Mouse (Mus musculus): ENCODE results near the gene Flnb. TPM values are rescaled to one million over a fixed set of nuclear protein-coding genes. Genes with fewer than 3 reads are reported as not detected.

The Flnb gene
- total RNA-seq, 2 experiments from 2014 or later = 9.2 to 11.6 TPM

DNA sequence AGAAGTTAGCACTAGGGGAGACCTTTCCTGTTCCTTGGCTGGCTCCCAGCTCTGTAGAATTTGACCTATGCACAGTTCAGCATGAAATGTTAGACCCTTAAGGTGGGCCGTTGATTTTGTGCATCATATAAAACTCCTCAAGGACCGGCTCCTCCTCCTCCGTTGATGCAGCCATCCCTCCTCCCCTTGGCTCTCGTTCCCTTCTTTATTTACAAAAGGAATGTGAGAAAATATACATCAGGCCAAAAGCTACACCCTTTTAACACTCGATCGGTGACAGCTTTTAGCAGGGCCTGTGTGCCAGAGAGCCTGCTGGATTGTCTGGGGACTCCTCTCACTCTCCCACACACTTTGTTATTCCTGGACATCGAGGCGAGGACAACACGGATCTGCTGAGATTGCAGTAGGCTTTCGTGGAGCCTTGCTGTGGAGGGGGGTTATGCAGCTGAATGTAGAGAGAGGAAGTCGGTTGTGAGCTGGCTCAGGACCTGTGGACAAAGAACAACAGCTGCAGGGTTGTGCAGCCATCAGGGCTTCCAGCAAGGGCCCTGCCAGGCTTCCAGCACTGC lies 82.8 kb downstream of the Flnb start:
- DNase-seq = peak; percentile 48

DNA sequence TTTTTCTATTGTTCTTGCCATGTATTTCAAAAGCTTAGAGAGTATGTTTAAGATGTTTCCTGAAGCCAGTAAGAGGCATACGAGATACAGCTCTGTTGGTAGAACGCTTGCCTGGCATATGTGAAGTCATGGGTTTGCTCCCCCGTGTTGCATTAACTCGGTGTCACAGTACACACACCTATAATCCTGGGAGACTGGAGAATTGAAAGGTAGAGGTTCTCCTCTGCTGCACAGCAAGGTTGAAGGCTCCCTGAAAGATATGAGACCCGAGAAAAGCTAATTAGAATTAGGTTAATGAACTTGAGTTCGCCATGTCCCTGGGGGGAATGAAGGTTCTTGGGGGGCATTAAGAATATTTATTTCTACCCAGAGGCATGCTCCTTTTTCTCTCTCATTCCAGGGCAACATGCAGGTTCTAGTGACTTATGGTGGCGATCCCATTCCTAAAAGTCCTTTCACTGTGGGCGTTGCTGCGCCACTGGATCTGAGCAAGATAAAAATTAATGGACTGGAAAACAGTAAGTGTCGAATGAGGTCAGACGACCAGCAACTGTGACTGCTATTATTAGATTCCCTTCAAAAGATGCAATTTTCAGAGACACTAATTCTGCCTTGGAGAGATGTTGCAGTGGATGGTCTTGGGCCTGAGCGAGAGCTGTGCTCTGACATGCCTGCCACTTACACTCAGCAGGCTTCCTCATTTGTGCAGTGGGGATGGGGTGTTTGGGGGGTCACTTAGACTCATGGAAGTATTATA lies 83.9 kb downstream of the Flnb start:
- no peak for DNase-seq

DNA sequence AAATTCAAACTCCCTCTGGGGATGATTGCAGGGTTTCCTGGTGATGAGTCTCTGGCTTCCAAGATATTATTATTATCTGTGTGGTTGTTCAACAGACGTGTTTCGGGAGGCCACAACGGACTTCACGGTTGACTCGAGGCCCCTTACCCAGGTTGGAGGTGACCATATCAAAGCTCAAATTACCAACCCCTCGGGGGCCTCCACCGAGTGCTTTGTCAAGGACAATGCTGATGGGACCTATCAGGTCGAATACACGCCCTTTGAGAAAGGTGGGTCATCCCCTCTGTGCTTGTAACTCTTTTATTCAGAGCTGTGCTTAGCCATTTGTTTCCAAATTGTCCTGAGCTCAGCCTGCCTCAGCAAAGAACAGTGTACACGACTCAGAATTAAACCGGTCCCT lies 89.3 kb downstream of the Flnb start:
- DNase-seq = no peak

DNA sequence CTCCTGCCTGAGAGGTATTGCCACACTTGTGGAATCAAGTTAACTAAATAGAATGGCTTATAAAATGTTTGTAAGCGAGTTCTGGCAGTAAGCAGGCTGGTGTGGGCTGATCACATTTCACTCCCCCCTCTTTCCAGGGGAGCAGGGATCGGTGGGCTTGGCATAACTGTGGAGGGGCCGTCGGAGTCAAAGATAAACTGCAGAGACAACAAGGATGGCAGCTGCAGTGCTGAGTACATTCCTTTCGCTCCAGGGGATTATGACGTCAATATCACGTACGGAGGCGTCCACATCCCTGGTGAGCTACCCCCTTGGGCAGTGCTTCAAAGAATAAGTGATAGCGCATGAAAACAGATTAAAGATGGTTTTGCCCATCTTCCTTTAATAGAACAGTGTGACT lies 91.7 kb downstream of the Flnb start:
- DNase-seq = no peak

DNA sequence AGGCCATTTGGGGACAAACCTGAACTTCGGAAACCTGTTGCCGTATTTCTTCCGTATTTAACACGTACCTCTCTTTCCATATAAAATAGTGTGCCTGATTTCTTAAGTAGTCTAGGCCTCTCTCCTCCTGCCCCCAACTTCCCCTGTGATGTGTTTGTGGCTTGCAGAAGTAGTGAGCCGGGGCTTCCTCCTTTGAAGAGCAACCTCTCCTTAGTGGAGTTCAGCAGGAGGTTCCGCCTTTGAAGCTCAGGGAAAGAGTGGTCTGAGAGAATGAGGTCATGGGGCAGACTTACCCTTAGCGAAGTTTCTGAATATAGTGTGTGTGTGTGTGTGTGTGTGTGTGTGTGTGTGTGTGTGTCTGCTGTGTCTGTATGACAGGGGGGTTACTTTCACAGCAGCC lies 96.1 kb downstream of the Flnb start:
- DNase-seq = no peak

DNA sequence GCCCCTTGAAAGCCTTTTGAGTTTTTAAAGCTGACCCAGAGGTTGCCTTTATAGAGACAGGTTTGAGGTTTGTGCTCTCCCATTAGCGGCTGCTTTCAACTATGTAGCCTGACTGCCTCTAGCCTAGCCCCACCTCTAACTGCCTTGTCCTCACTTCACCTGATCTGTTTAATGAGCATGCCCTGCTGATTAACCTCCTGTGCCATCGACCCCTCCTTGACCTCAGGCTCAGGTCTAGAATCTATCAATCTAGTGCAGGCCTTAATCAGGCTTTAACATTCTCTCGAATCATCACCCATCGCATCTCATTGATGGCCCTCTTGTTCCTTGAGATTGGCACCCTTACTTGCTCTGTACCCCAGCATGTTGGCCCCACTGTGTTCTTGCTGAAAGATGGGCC lies 96.7 kb downstream of the Flnb start:
- DNase-seq = no peak

DNA sequence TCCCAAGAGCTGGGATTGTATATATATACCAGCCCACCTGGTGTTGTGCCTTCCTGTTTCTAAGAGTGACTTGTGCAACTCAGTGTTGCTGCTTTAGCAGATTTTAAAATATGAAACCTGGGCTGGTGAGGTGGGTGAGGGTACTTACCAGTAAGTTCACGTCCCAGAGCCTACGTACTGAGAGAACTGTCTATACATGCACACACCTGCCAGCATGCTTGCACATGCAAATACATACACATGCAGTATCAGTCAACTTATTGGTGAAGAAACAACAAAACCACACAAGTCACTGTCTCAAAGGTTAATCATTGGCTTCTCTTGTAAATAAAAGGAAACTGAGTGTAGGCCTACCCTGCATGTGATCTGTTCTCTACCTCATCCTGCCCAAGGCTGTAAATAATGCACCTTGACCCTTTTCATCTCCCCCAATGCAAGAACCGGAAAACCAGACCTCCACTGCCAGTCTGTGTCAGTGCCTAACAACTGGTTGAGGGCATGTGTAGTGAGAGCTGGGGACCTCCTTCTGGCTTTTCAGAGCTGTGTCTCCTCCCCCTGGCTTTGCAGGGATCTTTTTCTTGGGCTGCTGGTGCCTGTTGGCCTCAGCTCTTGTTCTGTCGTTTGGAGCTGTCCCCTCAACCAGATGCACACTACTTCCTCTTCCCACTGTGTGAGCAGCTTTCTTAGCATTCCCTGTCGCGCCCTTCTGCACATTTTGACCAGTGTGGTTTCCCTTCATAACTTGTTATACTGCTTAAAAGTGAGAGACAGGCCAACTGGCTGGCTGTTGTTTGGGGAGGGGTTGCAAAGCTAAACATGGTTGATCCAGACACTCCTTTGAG lies 100.6 kb downstream of the Flnb start:
- DNase-seq = no peak

DNA sequence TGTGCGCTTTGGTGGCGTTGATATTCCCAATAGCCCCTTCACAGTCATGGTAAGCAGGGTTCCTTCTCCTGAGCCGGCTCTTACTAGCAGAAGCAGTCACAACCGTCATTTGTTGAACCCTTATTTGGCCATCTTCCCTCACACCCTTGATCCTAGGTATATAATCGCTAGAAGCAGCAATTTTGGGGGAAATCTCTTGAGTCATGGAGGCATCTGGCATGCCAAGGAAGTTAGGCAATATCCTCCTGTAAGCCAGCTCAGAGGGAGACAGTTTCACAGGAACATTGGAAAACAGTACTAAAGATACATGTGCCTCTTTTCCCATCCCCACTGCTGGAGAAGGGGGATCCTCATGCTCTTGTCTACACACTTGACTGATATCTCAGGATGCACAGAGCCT lies 101.6 kb downstream of the Flnb start:
- no peak for DNase-seq

DNA sequence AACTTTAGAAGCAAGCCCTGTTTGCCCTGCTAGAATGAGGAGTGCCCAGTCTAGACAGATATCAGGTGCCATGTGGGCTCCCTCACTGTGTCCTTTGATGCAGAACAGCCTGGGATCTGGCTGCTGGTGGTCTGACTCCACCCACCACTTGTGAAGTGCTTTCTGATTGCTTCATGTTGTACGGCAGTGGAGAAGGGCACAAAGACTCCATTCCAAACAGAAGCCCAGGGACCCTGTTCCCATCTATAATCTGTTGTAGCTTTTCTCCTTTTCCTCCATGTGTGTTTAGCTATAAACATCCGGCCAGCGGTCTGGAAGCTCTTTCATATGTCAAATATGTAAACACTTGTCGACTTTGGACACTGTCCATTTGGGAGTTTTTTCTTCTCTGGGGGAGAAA lies 102.2 kb downstream of the Flnb start:
- no peak for DNase-seq

DNA sequence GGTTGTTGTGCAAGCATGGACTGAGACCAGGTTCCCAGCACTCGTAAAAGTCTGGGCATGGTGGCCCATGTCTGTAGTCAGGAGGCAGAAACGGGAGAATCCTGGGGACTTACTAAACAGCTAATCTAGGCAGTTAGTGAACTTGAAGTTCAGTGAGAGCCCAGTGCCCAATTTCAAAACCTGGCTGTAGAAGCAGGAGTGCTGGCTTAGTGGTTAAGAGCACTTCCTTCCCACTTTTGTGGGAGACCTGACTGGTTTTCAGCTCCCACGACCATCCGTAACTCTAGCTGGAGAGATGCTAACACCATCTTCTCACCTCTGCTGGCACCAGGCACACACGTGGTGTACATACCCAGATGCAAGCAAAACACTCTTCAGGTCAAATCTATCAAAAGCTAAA lies 103.7 kb downstream of the Flnb start:
- no peak for DNase-seq

DNA sequence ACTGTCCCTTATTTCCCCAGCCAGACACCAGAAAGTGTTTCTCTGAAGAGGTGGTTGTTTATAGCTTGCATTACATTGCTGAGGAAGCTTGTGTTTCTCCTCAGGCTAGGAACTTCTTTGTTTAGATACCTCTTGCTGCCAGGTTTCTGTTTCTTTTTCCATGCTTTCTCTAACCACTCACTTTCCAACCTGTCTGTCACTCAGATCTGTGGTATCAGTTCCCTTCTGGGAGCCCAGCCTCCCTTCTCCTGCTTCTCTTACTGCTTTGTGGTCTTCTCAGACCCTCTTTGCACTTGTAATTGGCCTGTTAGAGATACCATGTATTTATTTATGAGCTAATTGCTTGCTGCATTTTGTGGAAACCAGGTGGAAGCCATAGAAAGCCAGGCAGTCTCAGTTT lies 105.9 kb downstream of the Flnb start:
- DNase-seq = no peak

DNA sequence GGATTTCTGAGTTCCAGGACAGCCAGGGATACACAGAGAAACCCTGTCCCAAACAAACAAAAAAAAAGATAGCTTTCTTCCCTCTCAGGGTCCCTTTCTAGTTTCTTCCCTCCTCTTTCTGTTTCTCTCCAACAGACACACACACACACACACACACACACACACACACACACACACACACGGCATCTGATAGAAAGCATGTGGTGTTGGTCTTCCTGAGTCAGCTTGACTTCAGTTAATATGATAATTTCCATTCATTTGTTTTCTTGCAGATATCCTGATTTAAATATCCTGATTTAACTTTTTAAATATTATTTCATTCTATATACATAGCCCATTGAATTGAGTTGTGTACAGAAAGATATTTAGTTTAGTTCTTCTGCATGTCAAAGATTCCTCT lies 110.6 kb downstream of the Flnb start:
- DNase-seq = no peak

DNA sequence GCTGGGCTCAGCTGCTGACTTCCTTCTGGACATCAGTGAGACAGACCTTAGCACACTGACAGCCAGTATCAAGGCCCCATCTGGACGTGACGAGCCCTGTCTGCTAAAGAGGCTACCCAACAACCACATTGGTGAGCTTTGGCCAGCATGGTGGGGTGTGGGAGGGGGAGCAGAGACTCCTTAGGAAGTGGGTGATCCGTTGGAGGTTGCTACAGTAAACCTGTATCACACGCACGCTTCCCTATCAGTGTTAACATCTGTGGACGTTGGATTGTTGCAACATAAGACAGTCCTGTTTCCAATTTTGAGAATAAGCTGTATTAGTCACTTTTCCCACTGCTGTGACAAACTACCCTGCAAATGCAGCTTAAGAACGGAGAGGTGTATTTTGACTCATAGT lies 111.3 kb downstream of the Flnb start:
- DNase-seq = no peak

DNA sequence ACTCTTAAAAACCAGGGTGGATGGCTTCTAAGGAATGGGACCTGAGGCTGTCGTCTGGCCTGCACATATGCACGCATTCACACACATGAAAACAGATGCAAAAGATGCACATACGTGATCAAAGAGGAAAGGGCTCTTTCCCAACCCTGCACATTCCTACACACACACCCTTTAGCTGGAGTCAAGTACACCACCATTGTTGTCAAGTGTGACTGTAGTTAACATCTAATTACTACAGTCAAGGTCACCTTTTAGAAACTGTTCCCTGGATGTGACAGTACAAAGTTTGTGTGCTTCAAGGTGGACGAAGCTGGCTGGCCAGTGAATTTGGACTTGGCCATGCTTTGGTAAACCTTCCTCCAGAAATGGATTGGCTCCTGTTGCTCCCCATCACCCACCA lies 114.4 kb downstream of the Flnb start:
- DNase-seq = no peak

DNA sequence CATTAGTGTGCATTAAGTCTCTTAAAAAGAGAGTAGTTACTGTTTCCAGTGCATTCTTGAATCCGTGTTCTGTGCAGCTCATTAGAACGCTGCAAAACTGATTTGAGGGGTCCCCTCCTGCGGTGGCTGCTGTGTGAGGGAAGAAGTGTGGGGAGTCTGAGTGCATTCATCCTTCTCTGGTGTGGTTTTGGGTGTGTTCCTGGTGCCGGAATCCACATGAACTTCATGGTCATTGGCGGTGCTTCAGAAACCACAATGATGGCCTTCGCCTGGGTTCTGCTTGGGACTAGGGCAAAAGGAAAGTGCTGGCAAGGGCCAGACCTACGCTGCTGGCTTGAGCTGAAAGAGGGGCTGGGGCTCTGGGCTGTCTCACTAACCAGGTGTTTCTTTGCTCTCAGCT lies 116.4 kb downstream of the Flnb start:
- DNase-seq = no peak

DNA sequence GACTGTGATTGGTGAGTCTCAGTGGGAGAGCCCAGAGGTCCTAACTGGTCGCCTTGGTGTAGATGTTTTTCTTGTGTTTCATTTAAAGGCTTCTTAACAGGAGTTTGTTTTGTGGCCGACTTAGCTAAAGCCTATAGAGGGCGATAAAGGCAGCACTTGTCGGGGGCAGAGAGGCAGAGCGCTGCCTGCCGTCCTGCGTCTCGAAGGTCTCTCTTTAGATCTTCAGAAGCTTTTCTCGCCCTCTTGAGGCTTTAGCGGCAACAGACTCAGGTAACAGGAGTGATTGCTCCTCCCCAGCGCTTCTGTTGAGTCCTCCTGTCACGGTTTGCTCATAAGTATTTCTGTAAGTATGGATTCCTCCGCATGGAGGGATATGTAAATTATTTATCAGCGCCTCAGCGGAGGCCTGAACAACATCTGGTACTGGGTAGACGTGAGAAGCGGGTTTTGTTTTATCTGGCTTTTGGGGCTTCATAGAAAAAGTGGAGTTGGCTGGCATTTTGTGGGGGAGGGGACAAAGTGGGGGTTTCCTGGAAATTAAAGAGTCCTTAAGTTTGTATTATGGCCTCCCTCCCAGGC lies 119.4 kb downstream of the Flnb start:
- no peak for DNase-seq

DNA sequence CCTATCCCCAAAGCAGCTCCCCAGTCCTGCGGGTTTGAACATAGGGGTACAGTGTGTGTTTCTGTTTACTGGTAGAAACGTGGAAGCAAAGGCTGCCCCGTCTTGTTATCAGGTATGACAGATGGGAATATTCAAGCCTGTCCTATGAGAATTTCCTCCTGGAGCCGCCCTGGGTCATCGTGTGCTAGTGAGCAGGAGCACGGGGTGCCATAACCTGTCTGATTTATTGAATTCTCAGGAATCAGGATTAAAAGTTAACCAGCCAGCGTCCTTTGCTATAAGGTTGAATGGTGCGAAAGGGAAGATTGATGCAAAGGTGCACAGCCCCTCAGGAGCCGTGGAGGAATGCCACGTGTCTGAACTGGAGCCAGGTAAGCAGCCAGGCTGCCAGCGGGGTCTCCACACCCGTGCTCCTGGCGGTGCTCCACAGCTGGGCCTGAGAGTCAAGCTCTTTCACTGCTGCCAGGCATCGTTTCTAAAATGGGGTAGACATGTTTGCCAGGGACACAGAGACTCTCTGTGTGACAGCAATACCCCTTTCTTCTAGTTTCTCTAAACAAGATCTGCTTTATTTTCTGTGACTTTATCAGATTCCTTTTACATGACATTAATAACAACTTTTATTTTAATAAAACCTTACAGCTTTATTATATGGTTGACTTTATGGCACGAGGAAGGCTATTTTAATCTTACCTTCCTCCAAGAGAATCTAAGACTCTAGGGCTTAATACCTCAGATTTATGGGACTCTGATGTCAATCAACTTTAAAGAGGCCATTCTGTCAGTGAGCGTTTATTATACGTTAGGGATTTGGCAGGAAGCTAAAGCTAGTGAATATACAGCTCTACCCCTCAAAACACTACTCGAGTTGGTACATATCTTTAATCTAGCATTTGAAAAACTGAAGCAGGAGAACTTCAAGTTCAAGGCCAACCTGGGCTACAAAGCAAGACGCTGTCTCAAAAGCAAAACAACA lies 121.3 kb downstream of the Flnb start:
- no peak for DNase-seq

DNA sequence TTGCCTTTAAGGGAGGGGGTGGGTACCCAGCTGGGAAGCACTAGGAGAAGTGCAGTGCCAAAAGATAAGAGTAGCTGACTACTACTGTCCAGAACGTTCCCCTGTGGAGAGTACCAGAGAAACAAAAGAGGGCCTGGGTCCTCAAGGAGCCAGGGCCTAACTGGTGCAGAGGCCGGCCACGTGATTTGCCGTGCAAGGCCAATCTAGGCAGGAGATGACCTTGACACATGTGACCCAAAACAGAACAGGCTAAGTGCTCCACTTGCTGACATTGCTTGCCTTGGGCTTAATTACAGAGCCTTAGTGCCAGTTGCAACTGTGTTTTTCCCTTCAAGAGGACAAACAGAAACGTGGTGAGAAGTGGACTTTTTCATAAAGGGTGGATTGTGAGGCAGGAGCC lies 123.7 kb downstream of the Flnb start:
- DNase-seq = no peak

DNA sequence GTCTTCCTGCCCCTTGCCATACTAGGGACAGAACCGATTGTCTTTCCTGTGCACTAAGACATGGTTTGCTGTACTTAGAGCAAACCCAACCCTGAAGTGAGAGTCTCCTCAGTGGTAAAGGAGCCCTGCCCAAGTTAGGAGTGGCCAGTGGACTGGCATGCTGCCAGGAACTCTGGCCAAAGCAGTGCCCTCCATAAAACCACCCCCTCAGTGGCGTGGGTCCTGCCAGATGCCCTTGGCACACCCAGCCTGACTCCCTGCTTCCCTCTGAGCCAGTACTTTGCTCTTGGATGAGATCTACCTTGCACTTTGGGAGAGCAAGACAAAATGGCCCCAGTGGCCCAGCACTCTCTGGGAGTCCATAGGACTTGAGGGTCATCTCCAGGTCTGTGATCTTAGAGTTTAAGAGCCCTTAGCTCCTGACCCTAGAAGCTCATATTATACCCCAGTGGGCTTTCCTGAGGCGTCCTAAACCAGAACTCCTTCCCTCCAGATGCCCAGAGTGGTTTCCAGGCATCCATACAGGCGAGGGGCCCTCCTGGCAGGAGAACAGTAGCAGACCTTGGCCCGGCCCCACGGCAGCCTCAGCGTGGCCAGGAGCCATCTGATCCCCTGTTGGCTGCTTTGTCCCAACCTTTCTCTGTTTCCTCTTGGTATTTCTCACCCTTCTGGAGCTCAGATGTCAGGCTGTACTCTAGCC lies 125.5 kb downstream of the Flnb start:
- DNase-seq = peak; percentile 30

DNA sequence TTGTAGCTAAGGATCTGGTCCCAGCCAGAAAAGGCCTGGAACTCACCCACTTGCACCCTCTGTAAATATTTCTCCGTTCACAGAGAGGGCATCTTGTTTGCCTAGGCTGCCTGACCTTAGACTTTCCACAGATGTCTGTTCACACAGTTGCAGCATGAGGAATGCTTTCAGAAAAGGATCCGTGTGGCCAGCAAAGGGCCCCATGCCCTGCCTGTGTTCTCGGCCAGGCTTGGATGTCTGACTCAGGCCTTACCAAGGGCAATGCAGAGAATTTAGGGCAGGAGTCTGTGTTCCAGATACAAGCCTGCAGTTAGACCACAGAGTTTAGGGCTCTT lies 126.0 kb downstream of the Flnb start:
- DNase-seq = peak; percentile 29

DNA sequence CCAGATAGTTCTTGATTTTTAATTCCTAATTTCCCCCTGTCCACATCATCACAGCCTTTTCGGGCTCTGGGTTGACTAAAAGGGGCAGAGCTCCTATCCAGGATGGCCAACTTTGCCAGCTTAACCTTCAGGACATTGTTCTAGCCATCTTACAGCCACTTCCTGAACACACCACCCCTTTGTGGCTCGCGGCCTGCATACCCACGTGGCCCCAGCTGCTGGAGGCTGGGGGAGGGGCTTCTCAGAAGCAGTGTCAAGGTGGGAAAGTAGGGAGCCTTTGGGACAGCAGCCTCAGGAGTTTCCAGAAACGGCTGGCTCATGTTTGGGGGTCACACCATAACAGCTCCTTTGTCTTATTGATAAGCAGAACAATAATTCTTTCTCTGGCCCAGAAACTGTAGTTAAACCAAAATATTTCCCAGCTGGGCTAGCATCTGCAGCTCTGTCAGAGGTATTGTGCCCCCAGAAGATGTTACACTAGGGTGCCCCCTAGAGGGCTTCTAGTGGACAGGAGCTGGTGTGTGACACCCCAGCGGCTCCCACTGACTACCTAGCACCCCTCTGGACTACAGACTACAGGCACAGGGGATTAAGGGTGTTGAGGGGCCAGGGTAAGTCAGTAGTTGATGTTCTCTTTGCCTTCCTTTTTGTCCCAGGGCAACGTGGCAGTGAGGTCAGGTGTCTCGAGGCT lies 126.7 kb downstream of the Flnb start:
- DNase-seq = no peak

Data from gastrocnemius, postnatal 25 days (tissue).